Comparison of ENCODE assay signal across 14 mouse cellular contexts in genomic region chr11:51841149-51841548, GRCm38 (mm10). TPM values are rescaled to one million over a fixed set of nuclear protein-coding genes. Genes with fewer than 3 reads are reported as not detected.
DNase-seq lines count a peak whose midpoint lies in the region; ATAC-seq and TF ChIP-seq lines count a peak whose summit lies in the region.
"Had no signal": no experiment of that assay in that cellular context is flagged by ENCODE, and none has a peak within 500 bp of the region (broad histone marks: within the 10 kb centered on the region; RNA-seq: fewer than 3 reads in every experiment).

No protein-coding gene starts in this region.

- peak overlapping the region; percentile 4; the same call in 1 of the 2 replicates for H3K27ac ChIP-seq in intestine, embryonic 14.5 days (ENCODE audit: low read depth)
- H3K27ac ChIP-seq in intestine, postnatal 0 days (ENCODE audit: low read depth, low read length), result no peak overlapping the region
- no peak overlapping the region for H3K27ac ChIP-seq in intestine, embryonic 15.5 days
- peak overlapping the region; percentile 90 for H3K27ac ChIP-seq in liver, embryonic 15.5 days (replicated peaks)
- H3K27ac ChIP-seq in heart, embryonic 11.5 days (ENCODE audit: low read depth, low read length), result no peak overlapping the region
- H3K27ac ChIP-seq: heart, embryonic 15.5 days; hindbrain, embryonic 14.5 days; limb, embryonic 13.5 days had no signal

- no peaks in the 10 kb centered on the region for H3K9me3 ChIP-seq in intestine, embryonic 14.5 days (ENCODE audit: control insufficient read depth, low read length)
- no peaks in the 10 kb centered on the region for H3K9me3 ChIP-seq in intestine, postnatal 0 days (ENCODE audit: control insufficient read depth)
- H3K9me3 ChIP-seq in intestine, embryonic 15.5 days, result no peaks in the 10 kb centered on the region
- H3K9me3 ChIP-seq in liver, embryonic 15.5 days (replicated peaks), result no peaks in the 10 kb centered on the region
- H3K9me3 ChIP-seq in heart, embryonic 11.5 days (replicated peaks; ENCODE audit: control insufficient read depth, low read length), result no peaks in the 10 kb centered on the region
- H3K9me3 ChIP-seq: heart, embryonic 15.5 days; limb, embryonic 13.5 days had no signal

- WGBS in intestine, embryonic 14.5 days, result 27% methylated on average over 9 of the region's 9 CpGs
- whole genome bisulfite sequencing in intestine, postnatal 0 days, result 49% methylated on average over 9 of the region's 9 CpGs
- 27% methylated on average over 9 of the region's 9 CpGs for WGBS in intestine, embryonic 15.5 days
- WGBS in liver, embryonic 15.5 days (ENCODE audit: insufficient replicate concordance), result 41% methylated on average over 9 of the region's 9 CpGs
- WGBS in heart, embryonic 11.5 days (ENCODE audit: insufficient replicate concordance), result 62% methylated on average over 9 of the region's 9 CpGs

- TF ChIP-seq CTCF in intestine, postnatal 0 days (IDR thresholded peaks at IDR 0.05; ENCODE audit: low read depth), result no peak

- no peak overlapping the region for H3K4me3 ChIP-seq in intestine, embryonic 14.5 days (ENCODE audit: low read depth, low read length)
- no peak overlapping the region for H3K4me3 ChIP-seq in intestine, postnatal 0 days (ENCODE audit: low read depth, low read length)
- no peak overlapping the region for H3K4me3 ChIP-seq in intestine, embryonic 15.5 days (replicated peaks)
- H3K4me3 ChIP-seq in liver, embryonic 15.5 days (replicated peaks), result peak overlapping the region; percentile 24
- no peak overlapping the region for H3K4me3 ChIP-seq in heart, embryonic 11.5 days (ENCODE audit: low read depth, low read length)
- H3K4me3 ChIP-seq: heart, embryonic 15.5 days; limb, embryonic 13.5 days; myocyte had no signal

- H3K27me3 ChIP-seq in intestine, embryonic 14.5 days (replicated peaks; ENCODE audit: control insufficient read depth, insufficient read depth, low read length), result no peaks in the 10 kb centered on the region
- no peaks in the 10 kb centered on the region for H3K27me3 ChIP-seq in intestine, postnatal 0 days (replicated peaks; ENCODE audit: control insufficient read depth, insufficient read depth, low read length)
- H3K27me3 ChIP-seq in intestine, embryonic 15.5 days (replicated peaks), result no peaks in the 10 kb centered on the region
- H3K27me3 ChIP-seq in liver, embryonic 15.5 days, result no peaks in the 10 kb centered on the region
- H3K27me3 ChIP-seq in heart, embryonic 11.5 days (ENCODE audit: control insufficient read depth, insufficient read depth, low read length), result peaks cover 5% of the 10 kb centered on the region; the same call in 1 of the 2 replicates
- H3K27me3 ChIP-seq: heart, embryonic 15.5 days; limb, embryonic 13.5 days had no signal

- no peak overlapping the region for H3K9ac ChIP-seq in intestine, embryonic 14.5 days (ENCODE audit: low read length)
- H3K9ac ChIP-seq in intestine, postnatal 0 days (ENCODE audit: low read depth, low read length), result no peak overlapping the region
- no peak overlapping the region for H3K9ac ChIP-seq in intestine, embryonic 15.5 days
- H3K9ac ChIP-seq in liver, embryonic 15.5 days, result peak overlapping the region; percentile 57
- H3K9ac ChIP-seq in heart, embryonic 11.5 days (ENCODE audit: low read depth, low read length), result no peak overlapping the region
- H3K9ac ChIP-seq: heart, embryonic 15.5 days; hindbrain, embryonic 14.5 days; limb, embryonic 13.5 days had no signal

- no peak for ATAC-seq in intestine, embryonic 14.5 days (replicated peaks; ENCODE audit: low FRiP score, low TSS enrichment, low read depth)
- ATAC-seq in intestine, postnatal 0 days, result no peak
- peak; percentile 66; the same call in 1 of the 2 replicates for ATAC-seq in intestine, embryonic 15.5 days
- ATAC-seq in liver, embryonic 15.5 days (ENCODE audit: insufficient read depth), result peak; percentile 65
- no peak for ATAC-seq in heart, embryonic 11.5 days (replicated peaks; ENCODE audit: insufficient number of reproducible peaks, low FRiP score, low TSS enrichment)

- H3K4me1 ChIP-seq in intestine, embryonic 14.5 days (replicated peaks; ENCODE audit: control insufficient read depth, insufficient read depth, low read length), result no peaks in the 10 kb centered on the region
- no peaks in the 10 kb centered on the region for H3K4me1 ChIP-seq in intestine, postnatal 0 days (replicated peaks; ENCODE audit: control insufficient read depth, insufficient read depth, low read length)
- peaks cover 14% of the 10 kb centered on the region; the same call in 1 of the 2 replicates for H3K4me1 ChIP-seq in intestine, embryonic 15.5 days (replicated peaks)
- peaks cover 69% of the 10 kb centered on the region for H3K4me1 ChIP-seq in liver, embryonic 15.5 days (replicated peaks)
- no peaks in the 10 kb centered on the region for H3K4me1 ChIP-seq in heart, embryonic 11.5 days (ENCODE audit: control insufficient read depth, insufficient read depth, low read length)

- no peak overlapping the region for H3K4me2 ChIP-seq in intestine, embryonic 14.5 days (ENCODE audit: low read length)
- no peak overlapping the region for H3K4me2 ChIP-seq in intestine, postnatal 0 days (replicated peaks; ENCODE audit: low read depth)
- H3K4me2 ChIP-seq in intestine, embryonic 15.5 days (replicated peaks), result no peak overlapping the region
- H3K4me2 ChIP-seq in liver, embryonic 15.5 days, result peak overlapping the region; percentile 64
- no peak overlapping the region for H3K4me2 ChIP-seq in heart, embryonic 11.5 days
- H3K4me2 ChIP-seq: heart, embryonic 15.5 days; hindbrain, embryonic 14.5 days; limb, embryonic 13.5 days had no signal

- DNase-seq in intestine, embryonic 14.5 days (ENCODE audit: low spot score), result no peak
- DNase-seq in NIH3T3 (ENCODE audit: low read depth), result peak; percentile 20
- DNase-seq in right cerebral cortex, adult 18-20 months, result no peak
- DNase-seq in spleen, adult 18-20 months, result no peak
- DNase-seq: B cell, adult 2 months; layer of hippocampus, adult 9-11 months had no signal

- H3K36me3 ChIP-seq in intestine, embryonic 14.5 days (ENCODE audit: control insufficient read depth, insufficient read depth, low read length), result no peaks in the 10 kb centered on the region; the same call in 1 of the 2 replicates
- H3K36me3 ChIP-seq in intestine, postnatal 0 days (ENCODE audit: control insufficient read depth, insufficient read depth), result peaks cover 10% of the 10 kb centered on the region
- no peaks in the 10 kb centered on the region for H3K36me3 ChIP-seq in intestine, embryonic 15.5 days
- no peaks in the 10 kb centered on the region for H3K36me3 ChIP-seq in liver, embryonic 15.5 days (replicated peaks)
- no peaks in the 10 kb centered on the region for H3K36me3 ChIP-seq in heart, embryonic 11.5 days (ENCODE audit: control insufficient read depth, insufficient read depth, low read length)
- H3K36me3 ChIP-seq: heart, embryonic 15.5 days had no signal

RNA-seq across cellular contexts. Expression of gene Jade2, which starts 16.3 kb away (rescaled TPM):
- 0.82 and 0.95 TPM in 2 replicates for polyA plus RNA-seq in intestine, embryonic 14.5 days (2014; fragmentation: Nextera tagmentation; extraction: Ambion mirVana)
- polyA plus RNA-seq in intestine, postnatal 0 days (2015; fragmentation: Nextera tagmentation; extraction: Ambion mirVana), result 1.7 and 2.1 TPM in 2 replicates
- 1.3 and 1.4 TPM in 2 replicates for polyA plus RNA-seq in intestine, embryonic 15.5 days (2015; fragmentation: Nextera tagmentation; extraction: Ambion mirVana)
- 0.69 and 0.83 TPM in 2 replicates for polyA plus RNA-seq in liver, embryonic 15.5 days (2015; fragmentation: Nextera tagmentation; extraction: Ambion mirVana)
- 0.21 and 0.46 TPM in 2 replicates for polyA plus RNA-seq in heart, embryonic 11.5 days (2014; fragmentation: Nextera tagmentation; extraction: Ambion mirVana)

Comparison
In these comparisons a context has a peak if more than half of its experiments do, and no peak if none do; other contexts are left out.
1. ATAC-seq: peak in intestine, embryonic 15.5 days (single experiment) and liver, embryonic 15.5 days (single experiment); none in intestine, embryonic 14.5 days (single experiment), intestine, postnatal 0 days (single experiment) and heart, embryonic 11.5 days (single experiment).
2. H3K27ac ChIP-seq: peak in intestine, embryonic 14.5 days (single experiment) and liver, embryonic 15.5 days (single experiment); none in intestine, postnatal 0 days (single experiment), intestine, embryonic 15.5 days (single experiment) and heart, embryonic 11.5 days (single experiment).